Mouse (Mus musculus): ENCODE measurements around the gene Mb. TPM values are rescaled to one million over a fixed set of nuclear protein-coding genes. Genes with fewer than 3 reads are reported as not detected.

Mb gene
- total RNA-seq, 2 experiments from 2014 or later = 7.0 to 16.3 TPM

- DNase-seq (ENCODE audit: low spot score in 2 of 2) = no peak
Observed at GRCm38 (mm10) chr15:77027675-77028074, 22.8 kb downstream of the Mb start.

DNA sequence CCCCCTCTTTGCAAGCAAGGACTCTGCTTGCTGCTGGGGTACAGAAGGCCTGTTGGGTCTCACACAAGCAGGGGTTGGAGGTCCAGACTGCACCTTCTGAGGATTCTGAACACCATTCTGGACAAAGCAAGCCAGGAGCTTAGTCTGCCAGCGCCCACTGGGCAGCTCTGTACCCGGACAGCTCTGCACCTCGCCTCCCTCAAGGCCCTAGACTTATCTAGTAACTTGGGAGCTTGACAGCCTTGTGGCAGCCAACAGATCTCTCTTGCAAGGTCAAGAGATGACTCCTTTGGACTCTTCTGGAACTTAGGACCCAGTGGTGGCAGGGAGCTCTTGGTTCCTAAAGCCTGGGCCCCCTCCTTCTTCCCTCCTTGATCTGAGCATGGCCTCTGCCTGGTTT lies 23.4 kb downstream of the Mb start:
- DNase-seq (ENCODE audit: low spot score in 2 of 2) = no peak

- no peak for DNase-seq (ENCODE audit: low spot score in 2 of 2)
Observed at GRCm38 (mm10) chr15:77025884-77026583, 24.4 kb downstream of the Mb start.

DNA sequence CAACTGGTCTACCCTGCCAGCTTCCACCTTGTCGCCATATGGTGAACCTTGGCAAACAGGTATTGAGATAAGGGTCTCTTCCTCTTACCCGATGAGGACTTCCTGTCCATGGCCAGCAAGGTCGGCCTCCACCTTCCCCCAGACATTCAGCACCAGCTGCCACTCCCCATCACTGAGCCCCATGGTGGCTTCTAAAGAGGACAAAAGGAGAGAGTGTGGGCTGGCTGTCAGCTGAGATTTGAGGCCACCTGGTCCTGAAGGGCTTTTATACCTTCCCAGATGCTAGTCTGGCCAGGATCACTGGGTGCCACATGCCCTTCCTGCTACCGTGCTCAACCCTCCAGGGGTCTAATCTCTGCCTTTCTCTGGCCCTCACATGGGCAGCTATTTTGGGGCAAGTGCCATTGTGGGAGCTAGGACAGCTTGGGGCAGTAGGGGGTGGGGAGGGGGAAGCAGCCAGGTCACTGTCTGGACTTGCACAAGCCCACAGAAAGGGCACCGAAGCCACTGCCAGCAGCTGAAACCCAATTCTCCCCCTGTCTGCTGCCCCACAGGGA lies 28.0 kb downstream of the Mb start:
- no peak for DNase-seq (ENCODE audit: low spot score in 2 of 2)

DNA sequence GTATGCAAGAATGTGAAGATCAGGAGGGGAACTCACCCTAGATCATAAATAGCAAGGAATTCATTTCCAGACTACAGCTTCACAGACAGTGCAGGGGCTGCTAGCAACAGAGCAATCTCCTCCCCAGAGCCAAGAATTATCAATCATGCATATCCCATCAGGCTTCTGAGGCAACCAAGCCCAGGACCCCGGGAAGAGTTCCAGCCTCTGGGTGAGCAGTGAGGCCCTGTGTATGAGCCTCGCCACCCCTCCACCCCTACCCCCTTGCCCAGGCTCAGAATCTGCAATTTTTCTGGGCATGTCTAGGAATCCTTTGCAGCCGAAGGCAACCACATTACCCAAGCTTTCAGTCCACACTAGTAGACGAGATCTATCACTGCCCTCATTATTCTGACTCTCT lies 28.6 kb downstream of the Mb start:
- DNase-seq (ENCODE audit: low spot score in 2 of 2) = no peak

DNA sequence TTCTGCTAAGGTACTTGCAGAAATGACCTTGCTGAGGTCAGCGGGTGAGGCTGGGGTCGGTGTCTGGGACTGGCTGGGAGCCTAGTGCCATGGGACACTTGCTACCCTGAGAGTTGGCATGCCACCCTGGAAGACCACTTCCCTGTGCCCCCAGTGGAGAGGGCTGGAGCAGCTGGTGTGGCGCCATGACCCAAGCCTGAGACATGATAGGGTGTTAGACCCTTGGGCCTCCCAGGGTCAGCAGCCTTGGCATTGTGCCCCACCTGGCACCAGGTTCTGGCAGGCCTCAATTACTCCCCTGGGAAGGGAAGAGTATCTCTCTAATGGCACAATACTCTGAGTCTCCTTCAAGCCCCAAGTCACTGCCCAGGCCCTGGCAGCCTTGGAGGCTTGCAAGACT lies 29.4 kb downstream of the Mb start:
- DNase-seq (ENCODE audit: low spot score in 2 of 2) = no peak

DNA sequence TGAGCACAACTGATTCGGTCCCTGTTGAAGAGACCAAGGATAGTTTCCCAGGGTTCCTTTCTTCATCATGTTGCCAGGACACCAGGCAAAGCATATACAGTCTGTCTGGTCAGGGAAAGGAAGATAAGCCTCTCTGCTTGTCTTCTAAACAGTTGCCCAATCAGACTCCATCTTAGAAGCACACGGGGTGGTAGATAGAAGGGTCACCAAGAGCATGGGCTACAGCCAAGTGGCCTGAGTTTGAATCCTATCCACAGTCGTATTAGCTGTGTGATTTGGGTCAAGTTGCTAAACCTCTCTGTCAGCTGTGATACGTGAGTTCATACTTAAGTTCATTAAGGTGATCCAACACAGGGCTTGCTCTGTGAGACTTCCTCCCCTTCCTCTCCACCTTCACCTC lies 30.3 kb downstream of the Mb start:
- DNase-seq (ENCODE audit: low spot score in 2 of 2) = no peak

GRCm38 (mm10) chr15:77019533-77019932 lies 30.9 kb downstream of the Mb start:
- DNase-seq (ENCODE audit: low spot score in 2 of 2) = no peak

DNA sequence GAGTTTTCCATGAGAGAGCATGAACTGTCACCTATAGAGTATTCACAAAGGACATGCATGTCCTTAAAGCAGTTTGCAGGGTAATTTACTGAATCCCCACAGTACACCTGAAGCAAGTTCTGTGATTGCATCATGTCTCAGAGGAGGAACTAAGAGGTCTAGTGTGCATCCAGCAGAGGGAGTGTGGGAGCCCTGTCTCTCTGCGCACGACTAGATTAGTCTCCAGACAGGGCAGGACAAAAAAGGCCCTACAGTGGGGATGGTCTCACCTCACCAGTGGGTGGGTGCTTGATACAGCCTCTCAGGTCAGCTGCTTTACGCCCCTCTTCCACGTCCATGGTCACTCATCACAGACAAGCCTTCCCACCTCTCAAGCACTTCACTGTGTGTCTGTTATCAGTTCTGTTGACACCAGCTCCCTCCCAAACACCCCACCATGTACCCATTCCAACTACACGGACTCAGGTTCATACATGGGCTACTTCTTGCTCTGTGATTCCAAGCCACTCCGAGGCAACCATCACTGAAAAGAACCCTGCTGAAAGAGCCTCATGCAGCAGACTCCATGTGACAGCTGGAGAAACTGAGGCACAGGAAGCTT lies 31.6 kb downstream of the Mb start:
- no peak for DNase-seq (ENCODE audit: low spot score in 2 of 2)

- no peak for DNase-seq (ENCODE audit: low spot score in 2 of 2)
Observed at GRCm38 (mm10) chr15:77017897-77018296, 32.6 kb downstream of the Mb start.

- DNase-seq (ENCODE audit: low spot score in 2 of 2) = no peak
Observed at GRCm38 (mm10) chr15:77016509-77016908, 34.0 kb downstream of the Mb start.

DNA sequence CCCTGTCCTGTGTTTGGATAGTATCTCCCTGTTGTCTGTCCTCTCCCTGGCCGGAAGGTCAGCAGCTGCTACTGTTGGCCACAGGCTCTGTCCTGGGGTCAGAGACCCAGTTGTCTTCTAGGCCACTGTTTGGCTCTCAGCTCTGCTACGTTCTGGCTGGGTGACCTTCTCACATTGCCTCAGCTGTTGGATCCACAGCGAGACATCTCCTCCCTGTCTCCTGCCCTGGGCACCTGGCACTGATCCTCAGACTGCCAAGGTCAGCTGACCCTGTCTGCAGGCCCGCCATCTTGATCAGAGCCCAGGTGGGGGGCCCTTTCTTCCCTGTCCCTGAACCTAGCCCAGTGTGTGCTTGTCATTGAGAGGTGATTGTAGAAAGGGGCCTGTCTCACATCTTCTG lies 35.5 kb downstream of the Mb start:
- DNase-seq (ENCODE audit: low spot score in 2 of 2) = no peak

DNA sequence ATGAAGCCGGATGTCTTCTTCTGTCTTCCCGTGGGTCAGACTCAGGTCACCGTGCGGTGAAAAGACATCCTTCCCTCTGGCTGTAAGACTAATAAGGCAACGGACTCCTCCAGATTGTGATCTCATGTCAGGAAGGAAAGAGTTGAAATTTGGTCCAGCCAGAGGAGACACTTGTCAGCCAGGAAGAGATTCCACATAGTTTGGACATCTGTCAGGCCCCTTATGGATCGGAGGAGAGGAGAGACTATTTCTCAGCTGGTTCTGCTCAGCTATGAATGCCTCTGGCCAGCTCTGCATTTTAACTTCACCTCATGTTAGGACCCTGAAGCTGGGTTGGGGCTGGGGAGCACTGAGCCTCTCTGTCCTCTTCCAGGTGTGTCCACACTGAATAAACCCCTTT lies 36.0 kb downstream of the Mb start:
- DNase-seq (ENCODE audit: low spot score in 2 of 2) = no peak

- DNase-seq (ENCODE audit: low spot score in 2 of 2) = no peak
Observed at GRCm38 (mm10) chr15:77013753-77014241, 36.7 kb downstream of the Mb start.

GRCm38 (mm10) chr15:77008851-77009250 lies 41.6 kb downstream of the Mb start:
- DNase-seq (ENCODE audit: low spot score in 2 of 2) = no peak

GRCm38 (mm10) chr15:77003868-77004215 lies 46.6 kb downstream of the Mb start:
- DNase-seq (ENCODE audit: low spot score in 2 of 2) = peak in 1 of 2 experiments; percentile 31

GRCm38 (mm10) chr15:77003173-77003867 lies 47.1 kb downstream of the Mb start:
- DNase-seq (ENCODE audit: low spot score in 2 of 2) = no peak

- no peak for DNase-seq (ENCODE audit: low spot score in 2 of 2)
Observed at GRCm38 (mm10) chr15:76998878-76999588, 51.4 kb downstream of the Mb start.

- no peak for DNase-seq (ENCODE audit: low spot score in 2 of 2)
Observed at GRCm38 (mm10) chr15:76998048-76998447, 52.4 kb downstream of the Mb start.

DNA sequence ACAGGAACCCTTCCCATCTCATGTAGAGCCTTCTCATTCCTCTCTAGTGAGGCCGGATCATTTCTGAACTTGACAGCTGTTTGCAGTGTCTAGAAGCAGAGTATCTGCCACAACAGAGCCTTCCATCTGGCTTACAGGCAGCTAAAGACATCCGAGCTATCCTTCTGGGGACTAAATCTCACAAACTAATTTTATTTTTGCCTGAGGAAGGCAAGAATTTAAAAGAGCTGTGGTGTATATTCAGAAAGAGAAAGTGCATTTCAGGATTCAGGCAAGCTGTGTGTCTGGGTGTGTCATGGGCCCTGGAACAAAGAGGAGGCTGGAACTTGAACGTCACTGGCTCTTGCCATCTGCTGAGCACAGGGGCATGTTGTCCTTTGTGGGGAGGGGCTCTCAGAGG lies 56.1 kb downstream of the Mb start:
- DNase-seq (ENCODE audit: low spot score in 2 of 2) = no peak

DNA sequence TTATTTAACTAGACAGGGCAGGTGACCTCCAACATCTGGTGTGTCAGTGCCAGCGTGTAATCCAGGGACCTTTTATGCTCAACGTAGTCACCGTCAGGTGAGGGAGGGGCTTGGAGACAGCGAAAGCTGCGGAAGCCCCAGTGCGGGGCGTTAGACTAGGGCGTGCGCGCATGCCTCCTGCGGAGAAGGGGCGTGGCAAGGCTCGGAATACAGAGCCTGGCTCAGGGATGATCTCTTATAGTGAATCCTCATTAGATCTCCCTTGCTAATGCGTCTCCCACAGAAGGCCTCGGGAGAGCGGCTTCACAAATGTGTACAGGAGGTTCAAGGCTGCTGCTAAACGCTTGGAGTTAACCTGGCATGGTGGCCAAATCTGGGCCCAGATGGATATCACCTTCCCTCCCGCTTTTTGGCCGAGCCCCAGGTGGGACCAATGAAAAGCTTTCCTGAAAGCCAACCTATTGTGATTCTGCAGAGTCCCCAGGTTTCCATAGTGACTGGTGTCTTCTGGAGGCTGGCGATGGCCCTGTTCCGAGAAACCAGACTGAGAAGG lies 62.9 kb downstream of the Mb start:
- no peak for DNase-seq (ENCODE audit: low spot score in 2 of 2)
